Mouse (Mus musculus) hindbrain, embryonic 14.5 days (tissue): Measurements from ENCODE around the gene Peak1. TPM values are rescaled to one million over a fixed set of nuclear protein-coding genes. Genes with fewer than 3 reads are reported as not detected.
A peak's percentile ranks its signal among the peaks of the same experiment; 100 is the strongest.
"Not testable (repeated sequence)": the region's sequence is repeated elsewhere in the genome, so short reads cannot be mapped to it uniquely, and the experiment has no call there.

ENCODE experiments used
- ATAC-seq: fragments of 200-750 bp; cut with Nextera tagmentation; 2 replicates; pipeline ENCODE4 v1.8.0; 2017; ENCODE audit warnings: moderate number of reproducible peaks, mild to moderate bottlenecking, moderate TSS enrichment, moderate library complexity; ENCODE audit not compliant: low FRiP score
- DNase-seq: peaks from one replicate; pipeline ENCODE4 v3.0.0-alpha.2; 2015; ENCODE audit warnings: low spot score
- H3K27ac ChIP-seq: fragments of 300-500 bp; sonication (generic); 2 replicates; pipeline ENCODE4 v1.5.1; 2014; ENCODE audit warnings: mild to moderate bottlenecking, moderate library complexity
- H3K27me3 ChIP-seq: fragments of 300-500 bp; sonication (generic); 2 replicates; pipeline ENCODE4 v1.6.1; 2014; ENCODE audit warnings: mild to moderate bottlenecking, low read length, mixed read lengths; ENCODE audit not compliant: control insufficient read depth, insufficient read depth
- H3K36me3 ChIP-seq: fragments of 300-500 bp; sonication (generic); replicated peaks from 2 replicates; pipeline ENCODE4 v1.6.1; 2014; ENCODE audit not compliant: control insufficient read depth, insufficient read depth
- H3K4me1 ChIP-seq: fragments of 300-500 bp; sonication (generic); replicated peaks from 2 replicates; pipeline ENCODE4 v1.6.1; 2014; ENCODE audit warnings: antibody characterized with exemption, low read length, mixed read lengths; ENCODE audit not compliant: control insufficient read depth, insufficient read depth
- H3K4me2 ChIP-seq: fragments of 300-500 bp; sonication (generic); replicated peaks from 2 replicates; pipeline ENCODE4 v1.6.1; 2014; ENCODE audit warnings: mild to moderate bottlenecking, moderate library complexity
- H3K4me3 ChIP-seq: fragments of 300-500 bp; sonication (generic); replicated peaks from 2 replicates; pipeline ENCODE4 v1.5.1; 2014; ENCODE audit warnings: mild to moderate bottlenecking, low read length
- H3K9ac ChIP-seq: fragments of 300-500 bp; sonication (generic); 2 replicates; pipeline ENCODE4 v1.6.1; 2014
- H3K9me3 ChIP-seq: fragments of 300-500 bp; sonication (generic); 2 replicates; pipeline ENCODE4 v1.6.1; 2016; ENCODE audit warnings: low read length; ENCODE audit not compliant: control insufficient read depth
- WGBS: fragments of 180-500 bp; shearing (Covaris S2); extraction: QIAGEN DNeasy Blood & Tissue Kit; methylation state at CpG from one replicate; pipeline ENCODE4 v1.1.7; 2014; 5-methylcytosine and 5-hydroxymethylcytosine counted together
- polyA plus RNA-seq: library from polyadenylated mRNA; unstranded; fragments of >200 nt; fragmentation: Nextera tagmentation; extraction: Ambion mirVana; gene quantifications from 2 replicates; pipeline ENCODE4 v1.2.1, GENCODE M21; 2014

Peak1 gene
- polyA plus RNA-seq, 1 experiment from 2014 or later = 7.7 TPM

GRCm38 (mm10) chr9:56223429-56224051 lies 194.3 kb downstream of the Peak1 start:
- not testable (repeated sequence) for H3K36me3 ChIP-seq, H3K4me1 ChIP-seq, DNase-seq, H3K9me3 ChIP-seq, H3K27ac ChIP-seq, H3K9ac ChIP-seq, H3K27me3 ChIP-seq
- Histone ChIP-seq H3K4me2 (peak overlapping the region; percentile 36), H3K4me3 (peak overlapping the region; percentile 19; the same call in 1 of the 2 replicates)
- whole genome bisulfite sequencing = 30% methylated on average over 30 of the region's 45 CpGs
- ATAC-seq = peak; percentile 100

- no peaks in the 10 kb centered on the region for H3K36me3 ChIP-seq
- no peaks in the 10 kb centered on the region for H3K27me3 ChIP-seq
- WGBS = 93% methylated on average over 2 of the region's 2 CpGs
- H3K4me2 ChIP-seq = no peak overlapping the region
- no peak overlapping the region for H3K9ac ChIP-seq
- H3K9me3 ChIP-seq = no peaks in the 10 kb centered on the region
- no peak overlapping the region for H3K27ac ChIP-seq
- no peak overlapping the region for H3K4me3 ChIP-seq
- ATAC-seq (no peak), DNase-seq (no peak)
- H3K4me1 ChIP-seq = peaks cover 7% of the 10 kb centered on the region; the same call in 1 of the 2 replicates
These were observed 199.0 kb downstream of the Peak1 start for GRCm38 (mm10) chr9:56218860-56219259.

- no peak overlapping the region for H3K4me3 ChIP-seq
- WGBS = 93% methylated on average over 2 of the region's 2 CpGs
- no peak for ATAC-seq
- H3K9ac ChIP-seq = no peak overlapping the region
- H3K4me2 ChIP-seq = no peak overlapping the region
- peaks cover 12% of the 10 kb centered on the region; the same call in 1 of the 2 replicates for H3K4me1 ChIP-seq
- DNase-seq = no peak
- H3K36me3 ChIP-seq = no peaks in the 10 kb centered on the region
- no peaks in the 10 kb centered on the region for H3K27me3 ChIP-seq
- H3K9me3 ChIP-seq = no peaks in the 10 kb centered on the region
- no peak overlapping the region for H3K27ac ChIP-seq
These were observed 199.8 kb downstream of the Peak1 start for GRCm38 (mm10) chr9:56218043-56218442.

GRCm38 (mm10) chr9:56217386-56217785 lies 200.5 kb downstream of the Peak1 start:
- Histone ChIP-seq H3K4me2 (no peak overlapping the region), H3K4me3 (no peak overlapping the region), H3K36me3 (no peaks in the 10 kb centered on the region), H3K9me3 (no peaks in the 10 kb centered on the region), H3K4me1 (peaks cover 12% of the 10 kb centered on the region; the same call in 1 of the 2 replicates), H3K27ac (no peak overlapping the region), H3K27me3 (no peaks in the 10 kb centered on the region), H3K9ac (no peak overlapping the region)
- 96% methylated on average over 1 of the region's 1 CpGs for WGBS
- no peak for ATAC-seq
- no peak for DNase-seq

GRCm38 (mm10) chr9:56213451-56214291 lies 204.2 kb downstream of the Peak1 start:
- no peaks in the 10 kb centered on the region for H3K9me3 ChIP-seq
- H3K27me3 ChIP-seq = no peaks in the 10 kb centered on the region
- DNase-seq (peak; percentile 81), ATAC-seq (peak; percentile 53; the same call in 1 of the 2 replicates)
- H3K4me2 ChIP-seq = peak overlapping the region; percentile 54
- H3K4me3 ChIP-seq = peak overlapping the region; percentile 16
- 6% methylated on average over 11 of the region's 11 CpGs for WGBS
- no peak overlapping the region; the same call in 1 of the 2 replicates for H3K27ac ChIP-seq
- H3K4me1 ChIP-seq = peaks cover 12% of the 10 kb centered on the region; the same call in 1 of the 2 replicates
- peak overlapping the region; percentile 49 for H3K9ac ChIP-seq
- H3K36me3 ChIP-seq = no peaks in the 10 kb centered on the region

GRCm38 (mm10) chr9:56208817-56209216 lies 209.1 kb downstream of the Peak1 start:
- DNase-seq (no peak), ATAC-seq (no peak)
- WGBS = 84% methylated on average over 8 of the region's 8 CpGs
- Histone ChIP-seq H3K36me3 (no peaks in the 10 kb centered on the region), H3K4me1 (peaks cover 4% of the 10 kb centered on the region; the same call in 1 of the 2 replicates), H3K27me3 (no peaks in the 10 kb centered on the region), H3K9me3 (no peaks in the 10 kb centered on the region), H3K27ac (no peak overlapping the region), H3K9ac (no peak overlapping the region), H3K4me2 (no peak overlapping the region), H3K4me3 (no peak overlapping the region)

GRCm38 (mm10) chr9:56207516-56207915 lies 210.4 kb downstream of the Peak1 start:
- ATAC-seq (no peak), DNase-seq (no peak)
- no peaks in the 10 kb centered on the region for H3K27me3 ChIP-seq
- no peaks in the 10 kb centered on the region for H3K4me1 ChIP-seq
- H3K9ac ChIP-seq = no peak overlapping the region
- H3K27ac ChIP-seq = no peak overlapping the region
- H3K4me3 ChIP-seq = no peak overlapping the region
- no peaks in the 10 kb centered on the region for H3K36me3 ChIP-seq
- WGBS = 88% methylated on average over 5 of the region's 5 CpGs
- H3K9me3 ChIP-seq = no peaks in the 10 kb centered on the region
- no peak overlapping the region for H3K4me2 ChIP-seq

GRCm38 (mm10) chr9:56207083-56207482 lies 210.8 kb downstream of the Peak1 start:
- H3K4me2 ChIP-seq = no peak overlapping the region
- DNase-seq (no peak), ATAC-seq (no peak)
- no peaks in the 10 kb centered on the region for H3K36me3 ChIP-seq
- H3K4me3 ChIP-seq = no peak overlapping the region
- H3K9ac ChIP-seq = no peak overlapping the region
- H3K4me1 ChIP-seq = no peaks in the 10 kb centered on the region
- no peaks in the 10 kb centered on the region for H3K27me3 ChIP-seq
- H3K27ac ChIP-seq = no peak overlapping the region
- WGBS = 95% methylated on average over 10 of the region's 10 CpGs
- no peaks in the 10 kb centered on the region for H3K9me3 ChIP-seq

GRCm38 (mm10) chr9:56205336-56205735 lies 212.5 kb downstream of the Peak1 start:
- no peak overlapping the region for H3K9ac ChIP-seq
- no peak overlapping the region for H3K4me2 ChIP-seq
- no peaks in the 10 kb centered on the region for H3K36me3 ChIP-seq

More at GRCm38 (mm10) chr9:56205336-56205735, 212.5 kb downstream of the Peak1 start:
- Histone ChIP-seq H3K4me3 (no peak overlapping the region), H3K27ac (no peak overlapping the region), H3K9me3 (no peaks in the 10 kb centered on the region), H3K4me1 (no peaks in the 10 kb centered on the region), H3K27me3 (no peaks in the 10 kb centered on the region)
- DNase-seq = no peak
- WGBS = 87% methylated on average over 11 of the region's 11 CpGs
- ATAC-seq = no peak
